Mouse (Mus musculus): ENCODE data around the gene Vmn1r26. TPM values are rescaled to one million over a fixed set of nuclear protein-coding genes. Genes with fewer than 3 reads are reported as not detected.
"Not testable (repeated sequence)": the region's sequence is repeated elsewhere in the genome, so short reads cannot be mapped to it uniquely, and the experiment has no call there.

Vmn1r26 gene
- under 1 TPM in 1 of 2 experiments, not detected in 1; 0.17 TPM for polyA plus RNA-seq (2017; shearing (Covaris generic))

- no peak for ATAC-seq
Measured at GRCm38 (mm10) chr6:58015059-58015458, at the start of gene Vmn1r26. Gene Vmn1r26 (minus strand): TSS chr6:58015159.

DNA sequence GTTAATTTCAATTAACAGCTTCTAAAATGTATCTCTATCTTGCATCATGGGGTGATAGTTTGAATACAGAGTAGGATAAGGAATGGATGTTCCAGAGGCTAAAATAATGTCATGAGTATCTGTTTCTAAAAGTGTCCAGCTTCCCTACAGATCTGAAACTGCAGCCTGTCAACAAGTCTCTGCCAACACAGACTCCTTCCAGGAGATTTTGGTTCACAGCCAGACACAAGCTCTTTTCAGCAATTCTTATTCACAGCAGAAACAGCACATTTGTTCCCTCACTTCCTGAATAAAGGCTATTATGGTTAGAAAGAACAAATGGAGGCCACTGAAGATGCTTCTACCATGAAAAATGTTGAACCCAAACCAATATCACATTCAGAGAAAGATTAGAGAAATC is 29.1 kb upstream of the Vmn1r26 start:
- ATAC-seq, result no peak

GRCm38 (mm10) chr6:58017478-58017877 is 2.5 kb upstream of the Vmn1r26 start:
- not testable (repeated sequence) for ATAC-seq

- ATAC-seq, result no peak
Measured at GRCm38 (mm10) chr6:57980710-57981109, 34.2 kb downstream of the Vmn1r26 start, which contains the start of gene Vmn1r25. Gene Vmn1r25 (minus strand): TSS chr6:57980810.

- ATAC-seq, result not testable (repeated sequence)
Measured at GRCm38 (mm10) chr6:57961403-57961802, 53.6 kb downstream of the Vmn1r26 start, which contains the start of gene Vmn1r24. Gene Vmn1r24 (minus strand): TSS chr6:57961503.

Other genes starting within 250 kb of the Vmn1r26 start
- gene Vopp1, start 190.0 kb downstream of the Vmn1r26 start, polyA plus RNA-seq (2017; shearing (Covaris generic)), result 10 to 100 TPM; 10.6 to 12.8 TPM
- not detected for gene Vmn1r21, start 164.8 kb downstream of the Vmn1r26 start, polyA plus RNA-seq (2017; shearing (Covaris generic))
- gene Vmn1r22, start 107.1 kb downstream of the Vmn1r26 start, polyA plus RNA-seq (2017; shearing (Covaris generic)), result not detected
- not detected for gene Vmn1r23, start 88.3 kb downstream of the Vmn1r26 start, polyA plus RNA-seq (2017; shearing (Covaris generic))
- not detected for gene Vmn1r24, start 53.7 kb downstream of the Vmn1r26 start, polyA plus RNA-seq (2017; shearing (Covaris generic))
- not detected for gene Vmn1r25, start 34.3 kb downstream of the Vmn1r26 start, polyA plus RNA-seq (2017; shearing (Covaris generic))
- gene Vmn1r27, start 203.7 kb upstream of the Vmn1r26 start, polyA plus RNA-seq (2017; shearing (Covaris generic)), result not detected
- gene Vmn1r28, start 246.9 kb upstream of the Vmn1r26 start, polyA plus RNA-seq (2017; shearing (Covaris generic)), result not detected

Data from activated CD4-positive, CD25-positive, alpha-beta regulatory T cell, adult 4 months (primary cell).